Mouse (Mus musculus) neural tube, embryonic 14.5 days (tissue): Measurements from ENCODE around the gene Tmpo. TPM values are rescaled to one million over a fixed set of nuclear protein-coding genes. Genes with fewer than 3 reads are reported as not detected.
A peak's percentile ranks its signal among the peaks of the same experiment; 100 is the strongest.

ENCODE experiments used
- ATAC-seq: fragments of 200-750 bp; cut with Nextera tagmentation; 2 replicates; pipeline ENCODE4 v1.8.0; 2017; ENCODE audit warnings: low read depth, mild to moderate bottlenecking, moderate TSS enrichment, moderate library complexity
- H3K27ac ChIP-seq: fragments of 300-500 bp; sonication (generic); 2 replicates; pipeline ENCODE4 v1.5.1; 2014; ENCODE audit warnings: low read depth, mild to moderate bottlenecking, control low read depth, low read length, moderate library complexity, mixed read lengths
- H3K27me3 ChIP-seq: fragments of 300-500 bp; sonication (generic); 2 replicates; pipeline ENCODE4 v1.6.1; 2014; ENCODE audit warnings: low read length; ENCODE audit not compliant: control insufficient read depth, insufficient read depth
- H3K36me3 ChIP-seq: fragments of 300-500 bp; sonication (generic); 2 replicates; pipeline ENCODE4 v1.6.1; 2014; ENCODE audit warnings: low read length, mixed read lengths; ENCODE audit not compliant: control insufficient read depth, insufficient read depth
- H3K4me1 ChIP-seq: fragments of 300-500 bp; sonication (generic); 2 replicates; pipeline ENCODE4 v1.6.1; 2014; ENCODE audit warnings: low read length; ENCODE audit not compliant: control insufficient read depth, insufficient read depth
- H3K4me2 ChIP-seq: fragments of 300-500 bp; sonication (generic); 2 replicates; pipeline ENCODE4 v1.6.1; 2014; ENCODE audit warnings: mild to moderate bottlenecking, low read depth, low read length, control low read depth
- H3K4me3 ChIP-seq: fragments of 300-500 bp; sonication (generic); 2 replicates; pipeline ENCODE4 v1.5.1; 2014; ENCODE audit warnings: low read depth, low read length, control low read depth, mixed read lengths
- H3K9ac ChIP-seq: fragments of 300-500 bp; sonication (generic); replicated peaks from 2 replicates; pipeline ENCODE4 v1.6.1; 2014; ENCODE audit warnings: low read depth, mild to moderate bottlenecking, control low read depth, low read length, mixed read lengths
- H3K9me3 ChIP-seq: fragments of 300-500 bp; sonication (generic); 2 replicates; pipeline ENCODE4 v1.6.1; 2016; ENCODE audit warnings: low read length; ENCODE audit not compliant: control insufficient read depth
- WGBS: fragments of 180-500 bp; shearing (Covaris S2); extraction: QIAGEN DNeasy Blood & Tissue Kit; methylation state at CpG from one replicate; pipeline ENCODE4 v1.1.7; 2014; 5-methylcytosine and 5-hydroxymethylcytosine counted together
- polyA plus RNA-seq: library from polyadenylated mRNA; unstranded; fragments of >200 nt; fragmentation: Nextera tagmentation; extraction: Ambion mirVana; gene quantifications from 2 replicates; pipeline ENCODE4 v1.2.1, GENCODE M21; 2014

The Tmpo gene
- polyA plus RNA-seq, 1 experiment from 2014 or later: 96.1 TPM

- Histone ChIP-seq H3K4me3 (peak overlapping the region; percentile 99), H3K27ac (peak overlapping the region; percentile 96), H3K27me3 (no peaks in the 10 kb centered on the region), H3K36me3 (peaks cover 17% of the 10 kb centered on the region), H3K9me3 (no peaks in the 10 kb centered on the region), H3K4me1 (peaks cover 16% of the 10 kb centered on the region), H3K4me2 (peak overlapping the region; percentile 91), H3K9ac (peak overlapping the region; percentile 98)
- under 1% methylated on average over 44 of the region's 44 CpGs for whole genome bisulfite sequencing
- ATAC-seq: no peak; the same call in none of the 2 replicates
Observed at GRCm38 (mm10) chr10:91123281-91123827, 57.8 kb downstream of the Tmpo start.

- Histone ChIP-seq H3K36me3 (peaks cover 24% of the 10 kb centered on the region), H3K4me3 (peak overlapping the region; percentile 99), H3K27ac (no peak overlapping the region), H3K9ac (peak overlapping the region; percentile 98), H3K4me1 (peaks cover 16% of the 10 kb centered on the region), H3K27me3 (no peaks in the 10 kb centered on the region), H3K9me3 (no peaks in the 10 kb centered on the region), H3K4me2 (peak overlapping the region; percentile 91)
- WGBS: 40% methylated on average over 6 of the region's 6 CpGs
- no peak for ATAC-seq
Observed at GRCm38 (mm10) chr10:91122646-91123045, 58.5 kb downstream of the Tmpo start.

DNA sequence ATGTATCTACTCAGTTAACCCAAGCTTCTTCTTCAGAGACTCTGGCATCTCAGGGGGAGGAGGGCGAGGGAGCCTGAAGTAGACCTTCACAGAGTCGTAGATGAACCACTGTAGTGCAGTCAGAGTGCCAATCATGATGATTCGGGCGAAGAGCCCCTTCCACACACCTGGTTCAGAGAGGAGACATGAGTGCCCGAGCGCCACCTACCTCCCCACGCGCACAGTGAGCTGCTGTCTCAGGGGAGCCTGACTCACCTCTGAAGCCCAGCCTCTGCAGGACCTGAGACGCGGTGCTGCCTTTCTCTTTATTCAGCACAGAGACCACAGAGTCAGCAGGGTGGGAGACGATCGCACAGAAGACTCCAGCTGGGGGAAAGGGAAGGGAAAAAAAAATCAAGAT is 64.2 kb downstream of the Tmpo start:
- Histone ChIP-seq H3K9ac (no peak overlapping the region), H3K4me3 (no peak overlapping the region), H3K27ac (no peak overlapping the region), H3K36me3 (peaks cover 55% of the 10 kb centered on the region), H3K4me1 (peaks cover 4% of the 10 kb centered on the region), H3K4me2 (no peak overlapping the region), H3K9me3 (no peaks in the 10 kb centered on the region), H3K27me3 (no peaks in the 10 kb centered on the region)
- WGBS: 96% methylated on average over 12 of the region's 12 CpGs
- no peak for ATAC-seq

DNA sequence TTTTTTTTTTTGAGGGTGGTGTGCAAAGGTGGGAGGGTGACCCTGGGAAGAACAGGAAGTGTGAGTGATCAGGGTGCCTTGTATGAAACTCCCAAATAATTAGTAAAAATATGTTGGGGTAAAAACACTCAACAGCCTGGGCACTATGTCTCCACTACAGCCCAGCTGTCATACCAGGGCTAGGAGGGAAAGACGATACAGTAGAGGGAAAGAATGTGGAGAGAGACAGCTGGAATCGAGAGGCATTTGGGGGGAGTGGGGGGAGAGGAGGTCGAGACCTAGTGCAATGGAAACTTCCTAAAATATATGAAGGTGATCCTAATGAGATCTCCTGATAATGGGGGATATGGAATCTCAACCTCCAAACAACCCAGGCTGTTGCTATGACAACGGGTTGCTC is 71.3 kb downstream of the Tmpo start:
- ATAC-seq: no peak
- WGBS: 84% methylated on average over 4 of the region's 4 CpGs
- H3K27me3 ChIP-seq: no peaks in the 10 kb centered on the region

DNA sequence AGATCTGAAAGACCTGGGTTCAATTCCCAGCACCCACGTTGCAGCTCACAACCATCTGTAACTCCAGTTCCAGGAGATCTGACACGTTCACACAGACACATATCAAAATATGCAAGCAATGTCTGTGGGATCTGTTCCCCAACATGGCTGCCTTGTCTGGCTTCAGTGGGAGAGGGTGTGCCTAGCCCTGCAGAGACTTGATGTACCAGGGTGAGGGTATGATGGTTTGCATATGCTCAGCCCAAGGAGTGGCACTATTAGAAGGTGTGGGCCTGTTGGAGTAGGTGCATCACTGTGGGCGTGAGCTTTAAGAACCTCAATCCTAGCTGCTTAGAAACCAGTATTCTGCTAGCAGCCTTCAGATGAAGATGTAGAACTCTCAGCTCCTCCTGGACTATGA is 75.1 kb downstream of the Tmpo start:
- no peaks in the 10 kb centered on the region for H3K4me1 ChIP-seq
- H3K9ac ChIP-seq: no peak overlapping the region
- no peak overlapping the region for H3K27ac ChIP-seq
- WGBS: 92% methylated on average over 3 of the region's 3 CpGs
- H3K4me3 ChIP-seq: no peak overlapping the region
- H3K9me3 ChIP-seq: no peaks in the 10 kb centered on the region
- no peaks in the 10 kb centered on the region for H3K27me3 ChIP-seq
- no peak for ATAC-seq
- H3K4me2 ChIP-seq: no peak overlapping the region
- H3K36me3 ChIP-seq: no peaks in the 10 kb centered on the region

More for the DNA sequence above, 71.3 kb downstream of the Tmpo start:
- H3K4me1 ChIP-seq: no peaks in the 10 kb centered on the region
- H3K4me2 ChIP-seq: no peak overlapping the region
- H3K9me3 ChIP-seq: no peaks in the 10 kb centered on the region
- no peak overlapping the region for H3K9ac ChIP-seq
- H3K36me3 ChIP-seq: peaks cover 11% of the 10 kb centered on the region
- H3K4me3 ChIP-seq: no peak overlapping the region
- no peak overlapping the region for H3K27ac ChIP-seq

DNA sequence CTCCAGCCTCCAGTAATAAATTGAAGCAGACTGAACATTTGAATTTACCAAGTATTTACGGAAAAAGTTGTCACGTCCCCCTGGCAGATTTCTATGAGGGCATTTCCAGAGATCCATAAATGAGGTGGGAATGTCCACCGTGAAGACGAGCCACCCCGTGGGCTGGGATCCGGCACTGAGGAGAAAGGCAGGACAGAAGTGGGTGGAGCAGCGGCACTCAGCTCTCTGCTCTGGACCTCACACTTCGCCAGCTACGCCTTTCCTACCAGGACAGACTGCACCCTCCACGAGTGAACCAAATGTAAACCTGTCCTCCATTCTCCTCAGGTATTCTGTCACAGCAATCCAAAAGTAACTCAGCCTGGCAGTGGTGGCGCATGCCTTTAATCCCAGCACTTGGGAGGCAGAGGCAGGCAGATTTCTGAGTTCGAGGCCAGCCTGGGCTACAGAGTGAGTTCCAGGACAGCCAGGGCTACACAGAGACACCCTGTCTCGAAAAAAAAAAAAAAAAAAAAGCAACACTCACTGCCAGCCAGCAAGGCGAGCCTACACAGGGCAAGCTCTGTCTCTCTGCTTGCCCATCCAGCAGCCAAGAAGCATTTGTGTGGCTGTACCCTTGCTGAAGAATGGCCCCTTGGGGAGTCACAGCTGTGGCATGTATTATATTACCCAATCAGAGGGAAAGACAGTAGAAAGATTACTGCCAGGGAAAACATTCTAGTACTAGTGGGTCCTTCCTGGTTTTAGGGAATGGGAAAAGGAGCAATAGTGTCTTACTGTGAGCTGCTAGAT is 78.1 kb downstream of the Tmpo start:
- H3K27ac ChIP-seq: no peak overlapping the region
- H3K4me2 ChIP-seq: no peak overlapping the region
- H3K27me3 ChIP-seq: no peaks in the 10 kb centered on the region
- H3K9me3 ChIP-seq: no peaks in the 10 kb centered on the region
- 92% methylated on average over 14 of the region's 14 CpGs for WGBS
- no peak overlapping the region for H3K9ac ChIP-seq
- no peak overlapping the region for H3K4me3 ChIP-seq
- H3K4me1 ChIP-seq: no peaks in the 10 kb centered on the region
- no peaks in the 10 kb centered on the region for H3K36me3 ChIP-seq
- ATAC-seq: no peak

DNA sequence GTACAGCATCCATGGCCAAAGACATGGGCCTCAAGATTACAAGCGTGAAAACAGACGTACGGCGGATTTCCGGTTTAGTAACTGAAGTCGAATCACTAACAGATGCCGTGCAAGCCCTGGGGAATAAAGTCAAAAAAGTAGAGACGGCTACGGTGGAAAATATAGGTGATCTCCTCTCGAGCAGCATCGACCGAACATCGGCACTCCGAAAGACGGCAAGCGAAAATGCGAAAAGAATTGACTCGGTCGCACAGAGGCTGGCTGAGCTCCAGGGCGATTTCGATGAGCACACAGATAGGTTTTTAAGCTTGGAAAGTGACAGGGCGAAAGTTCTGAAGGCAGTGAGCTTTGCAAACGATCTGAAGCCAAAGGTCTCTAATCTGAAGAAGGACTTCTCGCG is 79.2 kb downstream of the Tmpo start:
- no peaks in the 10 kb centered on the region for H3K27me3 ChIP-seq
- H3K9ac ChIP-seq: no peak overlapping the region
- no peaks in the 10 kb centered on the region for H3K9me3 ChIP-seq
- 93% methylated on average over 25 of the region's 25 CpGs for WGBS
- no peak overlapping the region for H3K4me3 ChIP-seq
- H3K4me1 ChIP-seq: no peaks in the 10 kb centered on the region
- H3K36me3 ChIP-seq: no peaks in the 10 kb centered on the region
- ATAC-seq: no peak
- no peak overlapping the region for H3K27ac ChIP-seq
- H3K4me2 ChIP-seq: no peak overlapping the region

DNA sequence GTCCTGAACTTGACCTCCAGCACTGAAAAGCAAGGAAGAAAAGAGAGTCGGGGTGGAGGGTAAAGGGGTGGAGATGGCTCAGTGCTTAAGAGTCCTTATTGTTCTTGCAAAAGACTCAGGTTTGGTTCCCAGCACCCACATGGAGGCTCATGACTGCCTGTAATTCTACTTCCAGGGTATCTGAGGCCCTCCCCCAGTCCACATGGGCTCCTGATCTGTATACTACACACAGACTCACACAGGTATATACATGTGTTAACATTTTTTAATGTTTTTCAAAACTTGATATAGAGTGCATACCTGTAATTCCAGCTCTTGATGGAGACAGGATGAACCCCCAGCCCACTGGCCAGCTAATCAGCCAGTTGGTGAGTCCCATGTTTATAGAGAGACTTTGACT is 81.0 kb downstream of the Tmpo start:
- Histone ChIP-seq H3K4me1 (no peaks in the 10 kb centered on the region), H3K27me3 (no peaks in the 10 kb centered on the region), H3K4me3 (no peak overlapping the region), H3K36me3 (no peaks in the 10 kb centered on the region; the same call in 1 of the 2 replicates), H3K9ac (no peak overlapping the region), H3K9me3 (no peaks in the 10 kb centered on the region), H3K4me2 (no peak overlapping the region), H3K27ac (no peak overlapping the region)
- WGBS: 86% methylated on average over 1 of the region's 1 CpGs
- no peak for ATAC-seq

GRCm38 (mm10) chr10:91098056-91098455 is 83.1 kb downstream of the Tmpo start:
- no peaks in the 10 kb centered on the region; the same call in 1 of the 2 replicates for H3K36me3 ChIP-seq

More at GRCm38 (mm10) chr10:91098056-91098455, 83.1 kb downstream of the Tmpo start:
- Histone ChIP-seq H3K27ac (no peak overlapping the region), H3K9ac (no peak overlapping the region), H3K4me1 (no peaks in the 10 kb centered on the region), H3K9me3 (no peaks in the 10 kb centered on the region), H3K4me3 (no peak overlapping the region), H3K27me3 (no peaks in the 10 kb centered on the region), H3K4me2 (no peak overlapping the region)
- WGBS: 95% methylated on average over 8 of the region's 8 CpGs
- no peak for ATAC-seq
